Mouse (Mus musculus) adrenal gland (tissue): Measurements from ENCODE around the gene Stk39.

Experiments
- intact Hi-C: fragments of 180-260 bp; cut with DNase I; formaldehyde crosslinking; loops from one replicate; pipeline ENCODE4 v1.15.1; 2025

Gene Stk39

DNA sequence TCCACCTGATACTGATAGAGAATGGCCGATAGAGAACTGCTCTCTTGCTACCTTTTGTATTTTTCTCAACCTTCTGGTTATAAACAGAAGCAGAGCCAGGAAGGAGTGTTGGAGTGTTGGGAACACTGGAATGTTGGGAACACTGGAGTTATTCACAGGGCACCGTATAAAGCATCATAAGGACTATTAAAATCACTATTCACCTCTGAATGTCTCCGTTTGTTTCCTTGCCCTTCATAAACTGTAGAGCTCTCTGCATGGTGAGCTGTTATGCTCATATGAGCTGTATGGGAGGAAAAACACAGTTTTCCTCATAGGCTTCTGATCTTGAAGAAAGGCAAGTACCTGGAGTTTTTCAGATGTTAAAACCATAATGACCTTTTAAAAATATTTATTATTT lies 295.6 kb downstream of the Stk39 start:
- intact Hi-C loops = no loop called here

DNA sequence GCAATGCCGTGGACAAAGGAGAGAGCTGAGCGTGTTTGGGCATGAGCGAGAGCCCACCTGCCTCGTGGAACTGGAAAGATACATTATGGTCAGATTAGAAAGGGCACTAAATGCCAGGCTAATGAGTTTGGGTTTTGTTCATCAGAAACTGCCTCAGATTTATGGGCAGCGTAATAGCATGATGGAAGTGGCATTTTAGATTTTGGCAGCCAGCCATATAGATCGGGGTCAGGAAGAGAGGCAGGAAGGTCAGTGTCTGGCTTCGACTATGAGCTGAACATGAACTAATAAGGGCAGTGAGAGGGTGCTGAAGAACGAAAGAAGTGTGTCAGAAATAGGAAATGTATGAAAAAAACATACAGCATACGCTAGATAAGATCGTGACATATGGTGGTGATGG lies 300.8 kb downstream of the Stk39 start:
- intact Hi-C loops = no loop called here

DNA sequence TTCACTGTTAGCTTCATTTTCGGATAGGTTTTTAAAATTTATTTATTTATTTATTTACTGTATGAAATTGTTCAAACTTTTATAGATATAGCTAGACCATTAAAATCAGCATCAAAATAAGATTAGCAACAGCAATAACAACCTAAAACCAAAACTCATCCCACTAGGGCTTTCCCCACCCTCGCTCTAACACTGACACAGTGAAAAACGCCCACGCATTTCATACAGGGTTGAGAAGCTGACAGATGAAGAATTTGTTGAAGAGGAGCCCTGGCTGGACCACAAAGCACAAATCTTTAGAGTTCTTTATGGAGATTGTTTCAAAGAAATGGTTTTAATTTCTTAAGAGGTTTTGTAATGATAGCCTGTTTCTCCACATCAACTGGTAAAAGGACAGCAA lies 310.1 kb downstream of the Stk39 start:
- intact Hi-C loops = no loop called here

DNA sequence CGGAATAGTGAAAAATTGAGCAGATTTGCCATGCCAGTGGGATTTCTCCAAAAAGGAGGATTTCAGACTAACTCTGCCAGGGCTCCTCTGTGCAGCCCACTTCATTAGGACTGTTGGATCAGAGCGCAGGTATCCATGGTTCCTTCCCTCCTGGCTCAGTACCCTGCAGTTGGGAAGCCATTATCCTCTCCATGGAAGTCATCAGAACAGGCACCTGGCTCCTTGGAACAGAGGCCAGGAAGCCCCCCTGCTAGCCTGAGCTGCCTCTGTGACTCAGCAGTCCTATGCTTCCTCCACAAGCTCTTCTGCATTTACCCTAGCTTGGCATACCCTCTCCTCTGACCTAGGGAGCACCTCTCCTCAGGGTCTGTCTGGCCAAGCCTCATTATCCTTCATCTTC lies 311.5 kb downstream of the Stk39 start:
- intact Hi-C loops = no loop called here
